Mouse (Mus musculus): ENCODE results near the gene Gm3012. TPM values are rescaled to one million over a fixed set of nuclear protein-coding genes. Genes with fewer than 3 reads are reported as not detected.

The Gm3012 gene
- not detected for polyA plus RNA-seq (2014; fragmentation: Illumina TruSeq; extraction: RNeasy Lipid Tissue Mini Kit (QIAGEN cat#74804); ENCODE audit: low replicate concordance)

GRCm38 (mm10) chr14:3634212-3634611 is at the start of gene Gm3012:
Gene Gm3012 (plus strand): TSS chr14:3634512.

GRCm38 (mm10) chr14:3651730-3652129 is 17.4 kb downstream of the Gm3012 start, which contains the start of gene Gm3020:
Gene Gm3020 (plus strand): TSS chr14:3652030.

GRCm38 (mm10) chr14:3688483-3688882 is 54.2 kb downstream of the Gm3012 start, which contains the start of gene Gm3043:
Gene Gm3043 (plus strand): TSS chr14:3688783.

Other genes starting within 250 kb of the Gm3012 start
- not detected for gene Gm10413, start 239.4 kb upstream of the Gm3012 start, polyA plus RNA-seq (2014; fragmentation: Illumina TruSeq; extraction: RNeasy Lipid Tissue Mini Kit (QIAGEN cat#74804); ENCODE audit: low replicate concordance)
- gene Gm10409, start 221.9 kb upstream of the Gm3012 start, polyA plus RNA-seq (2014; fragmentation: Illumina TruSeq; extraction: RNeasy Lipid Tissue Mini Kit (QIAGEN cat#74804); ENCODE audit: low replicate concordance), result 0.71 TPM
- gene Gm3005, start 206.4 kb upstream of the Gm3012 start, polyA plus RNA-seq (2014; fragmentation: Illumina TruSeq; extraction: RNeasy Lipid Tissue Mini Kit (QIAGEN cat#74804); ENCODE audit: low replicate concordance), result 0.22 TPM
- not detected for gene Gm10408, start 185.1 kb upstream of the Gm3012 start, polyA plus RNA-seq (2014; fragmentation: Illumina TruSeq; extraction: RNeasy Lipid Tissue Mini Kit (QIAGEN cat#74804); ENCODE audit: low replicate concordance)
- 0.71 TPM for gene Gm3020, start 17.5 kb downstream of the Gm3012 start, polyA plus RNA-seq (2014; fragmentation: Illumina TruSeq; extraction: RNeasy Lipid Tissue Mini Kit (QIAGEN cat#74804); ENCODE audit: low replicate concordance)
- gene Gm3043, start 54.3 kb downstream of the Gm3012 start, polyA plus RNA-seq (2014; fragmentation: Illumina TruSeq; extraction: RNeasy Lipid Tissue Mini Kit (QIAGEN cat#74804); ENCODE audit: low replicate concordance), result not detected
- not detected for gene Gm3002, start 175.6 kb downstream of the Gm3012 start, polyA plus RNA-seq (2014; fragmentation: Illumina TruSeq; extraction: RNeasy Lipid Tissue Mini Kit (QIAGEN cat#74804); ENCODE audit: low replicate concordance)
- gene Gm3033, start 211.7 kb downstream of the Gm3012 start, polyA plus RNA-seq (2014; fragmentation: Illumina TruSeq; extraction: RNeasy Lipid Tissue Mini Kit (QIAGEN cat#74804); ENCODE audit: low replicate concordance), result not detected
- not detected for gene Gm2916, start 249.7 kb downstream of the Gm3012 start, polyA plus RNA-seq (2014; fragmentation: Illumina TruSeq; extraction: RNeasy Lipid Tissue Mini Kit (QIAGEN cat#74804); ENCODE audit: low replicate concordance)

Data from small intestine, adult 10 weeks (tissue).